Mouse (Mus musculus) midbrain, embryonic 10.5 days (tissue): ENCODE data around the gene Cd68. TPM values are rescaled to one million over a fixed set of nuclear protein-coding genes. Genes with fewer than 3 reads are reported as not detected.

Source experiments
- DNase-seq: peaks from one replicate; pipeline ENCODE4 v3.0.0-alpha.2; 2017; ENCODE audit warnings: low spot score
- H3K27ac ChIP-seq: fragments of 300-500 bp; sonication (generic); replicated peaks from 2 replicates; pipeline ENCODE4 v1.5.1; 2016; ENCODE audit warnings: mild to moderate bottlenecking
- H3K27me3 ChIP-seq: fragments of 300-500 bp; sonication (generic); 2 replicates; pipeline ENCODE4 v1.6.1; 2016; ENCODE audit warnings: low read depth, mild to moderate bottlenecking; ENCODE audit not compliant: poor library complexity, severe bottlenecking
- H3K36me3 ChIP-seq: fragments of 300-500 bp; sonication (generic); 2 replicates; pipeline ENCODE4 v1.6.1; 2016; ENCODE audit warnings: mild to moderate bottlenecking, moderate library complexity
- H3K4me1 ChIP-seq: fragments of 300-500 bp; sonication (generic); 2 replicates; pipeline ENCODE4 v1.6.1; 2016
- H3K4me3 ChIP-seq: fragments of 300-500 bp; sonication (generic); 2 replicates; pipeline ENCODE4 v1.5.1; 2016; ENCODE audit warnings: mild to moderate bottlenecking, moderate library complexity
- H3K9me3 ChIP-seq: fragments of 300-500 bp; sonication (generic); replicated peaks from 2 replicates; pipeline ENCODE4 v1.6.1; 2016; ENCODE audit warnings: mild to moderate bottlenecking
- WGBS: fragments of 180-500 bp; shearing (Covaris S2); methylation state at CpG from one replicate; pipeline ENCODE4 v1.1.7; 2016; 5-methylcytosine and 5-hydroxymethylcytosine counted together
- polyA plus RNA-seq: library from polyadenylated mRNA; unstranded; fragments of >200 nt; fragmentation: Nextera tagmentation; extraction: Ambion mirVana; gene quantifications from 2 replicates; pipeline ENCODE4 v1.2.1, GENCODE M21; 2016

Gene Cd68
- polyA plus RNA-seq = 7.0 and 7.4 TPM in 2 replicates

- Histone ChIP-seq H3K27ac (no peak within 1 kb of the TSS), H3K27me3 (no peaks in the 10 kb centered on the region), H3K4me3 (peak within 1 kb of the TSS; percentile 7; the same call in 1 of the 2 replicates), H3K4me1 (peaks cover 42% of the 10 kb centered on the region), H3K9me3 (no peaks in the 10 kb centered on the region), H3K36me3 (peaks cover 78% of the 10 kb centered on the region)
- no peak for DNase-seq
- WGBS = 37% methylated on average over 7 of the region's 7 CpGs
Observed at GRCm38 (mm10) chr11:69665961-69666664, at the start of gene Cd68. Gene Cd68, minus strand, starts transcription at chr11:69666153.

DNA sequence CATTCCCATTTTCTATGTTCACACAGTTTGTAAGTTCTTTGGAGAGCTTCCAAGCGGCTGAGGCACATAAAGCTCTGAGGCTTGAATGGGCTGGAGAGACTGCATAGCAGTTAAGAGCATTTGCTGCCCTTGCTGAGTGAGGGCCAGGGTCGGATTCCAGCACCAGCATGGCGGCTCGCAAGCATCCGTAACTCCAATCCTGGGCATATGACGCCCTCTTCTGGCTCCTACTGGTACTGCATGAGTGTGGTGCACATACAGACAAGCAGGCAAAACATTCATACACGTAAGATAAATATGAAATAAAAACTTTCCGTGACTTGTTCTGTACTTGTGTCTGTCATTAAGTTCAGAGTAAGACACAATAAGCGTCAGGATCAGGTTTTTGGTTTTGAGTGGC lies 49.5 kb upstream of the Cd68 start:
- H3K4me3 ChIP-seq = no peak overlapping the region
- no peaks in the 10 kb centered on the region for H3K9me3 ChIP-seq
- no peaks in the 10 kb centered on the region for H3K27me3 ChIP-seq
- no peak for DNase-seq
- H3K36me3 ChIP-seq = no peaks in the 10 kb centered on the region
- peaks cover 19% of the 10 kb centered on the region for H3K4me1 ChIP-seq
- H3K27ac ChIP-seq = no peak overlapping the region
- WGBS = 58% methylated on average over 9 of the region's 9 CpGs

- Histone ChIP-seq H3K9me3 (no peaks in the 10 kb centered on the region), H3K4me3 (0 out of 2 replicates have a peak overlapping the region, but pooled peaks have one; percentile 3), H3K27me3 (no peaks in the 10 kb centered on the region), H3K27ac (no peak overlapping the region), H3K36me3 (no peaks in the 10 kb centered on the region), H3K4me1 (peaks cover 23% of the 10 kb centered on the region)
- WGBS = 75% methylated on average over 18 of the region's 18 CpGs
- no peak for DNase-seq
Observed at GRCm38 (mm10) chr11:69714636-69715329, 48.8 kb upstream of the Cd68 start.

DNA sequence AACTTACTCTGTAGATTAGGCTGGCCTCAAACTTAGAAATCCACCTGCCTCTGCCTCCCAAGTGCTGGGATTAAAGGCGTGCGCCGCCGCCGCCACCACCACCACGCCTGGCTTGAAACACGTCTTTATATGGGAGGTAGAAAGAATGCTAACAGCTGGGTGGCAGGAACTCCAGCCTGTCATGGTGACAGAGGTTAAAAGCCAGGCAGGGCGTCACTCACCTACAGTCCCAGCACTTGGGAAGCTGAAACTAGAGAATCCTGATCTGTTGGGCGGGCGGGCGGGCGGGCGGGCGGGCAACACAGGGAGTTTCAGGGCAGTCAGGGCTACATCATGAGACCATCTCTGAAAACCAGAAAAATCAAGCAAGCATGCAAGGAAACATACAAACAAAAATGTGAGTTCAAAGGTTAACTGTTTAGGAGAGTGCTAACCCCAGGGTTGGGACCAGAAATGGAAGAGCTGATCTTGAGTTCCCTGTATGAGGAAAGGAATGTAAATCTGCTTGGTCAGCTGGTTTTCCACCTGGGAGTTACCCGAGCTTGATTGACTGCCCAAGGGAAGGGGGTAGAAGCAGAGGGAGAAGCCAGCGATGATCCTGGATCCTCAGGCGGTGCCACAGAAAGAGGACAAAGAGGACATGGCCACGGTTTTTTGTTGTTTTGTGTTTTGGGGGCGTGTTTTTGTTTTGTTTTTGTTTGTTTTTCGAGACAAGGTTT lies 47.2 kb upstream of the Cd68 start:
- no peak for DNase-seq

DNA sequence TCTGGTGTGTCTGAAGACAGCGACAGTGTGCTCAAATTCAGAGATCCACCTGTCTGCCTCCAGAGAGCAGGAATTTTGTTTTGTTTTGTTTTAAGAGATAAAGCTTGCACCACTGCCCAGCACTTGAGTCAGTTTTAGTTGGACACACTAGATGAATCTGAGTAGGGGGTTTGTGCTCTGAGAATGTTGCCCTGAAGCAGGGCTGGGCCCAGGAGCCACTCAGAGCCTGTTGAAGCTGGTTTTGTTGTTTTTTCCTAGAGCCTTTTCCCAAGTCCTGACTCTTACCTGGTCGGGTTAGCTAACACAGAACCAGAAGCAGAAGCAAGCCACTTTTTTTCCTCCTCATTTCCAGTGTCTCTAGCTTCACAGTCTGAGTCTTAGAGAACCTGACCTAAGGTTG lies 45.1 kb upstream of the Cd68 start:
- Histone ChIP-seq H3K36me3 (no peaks in the 10 kb centered on the region), H3K4me3 (no peak overlapping the region), H3K27ac (no peak overlapping the region), H3K27me3 (no peaks in the 10 kb centered on the region), H3K9me3 (no peaks in the 10 kb centered on the region), H3K4me1 (peaks cover 21% of the 10 kb centered on the region)
- no peak for DNase-seq
- 80% methylated on average over 2 of the region's 2 CpGs for WGBS

More for the DNA sequence above, 47.2 kb upstream of the Cd68 start:
- H3K27ac ChIP-seq = no peak overlapping the region
- no peaks in the 10 kb centered on the region for H3K36me3 ChIP-seq
- 84% methylated on average over 20 of the region's 20 CpGs for WGBS
- no peaks in the 10 kb centered on the region for H3K27me3 ChIP-seq
- no peaks in the 10 kb centered on the region for H3K9me3 ChIP-seq
- peaks cover 23% of the 10 kb centered on the region for H3K4me1 ChIP-seq
- H3K4me3 ChIP-seq = no peak overlapping the region

DNA sequence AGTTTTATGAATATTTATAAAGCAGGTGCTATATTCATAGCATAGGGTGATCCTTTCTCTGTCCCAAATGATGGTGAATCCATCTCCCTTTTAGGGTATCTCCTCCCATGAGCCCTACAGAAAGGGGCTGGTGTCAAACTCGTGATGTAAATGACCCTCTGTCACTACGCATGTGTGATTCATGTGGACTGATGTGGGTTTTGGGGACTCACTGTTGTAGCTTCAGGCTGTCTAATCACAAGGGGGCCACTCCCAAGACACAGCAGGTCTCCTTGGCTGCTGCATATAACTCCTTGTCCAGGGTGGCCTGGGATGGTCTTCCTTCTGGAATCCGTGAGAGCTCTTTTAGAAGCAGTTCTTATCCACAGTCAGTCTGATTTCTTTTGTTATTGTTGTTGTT lies 44.5 kb upstream of the Cd68 start:
- DNase-seq = no peak
- Histone ChIP-seq H3K4me1 (peaks cover 15% of the 10 kb centered on the region), H3K36me3 (no peaks in the 10 kb centered on the region), H3K27me3 (no peaks in the 10 kb centered on the region), H3K27ac (no peak overlapping the region), H3K4me3 (no peak overlapping the region), H3K9me3 (no peaks in the 10 kb centered on the region)
- 80% methylated on average over 3 of the region's 3 CpGs for WGBS

GRCm38 (mm10) chr11:69709554-69710446 lies 43.8 kb upstream of the Cd68 start:
- DNase-seq = no peak
- Histone ChIP-seq H3K4me3 (no peak overlapping the region), H3K27me3 (no peaks in the 10 kb centered on the region), H3K36me3 (no peaks in the 10 kb centered on the region), H3K4me1 (peaks cover 14% of the 10 kb centered on the region), H3K27ac (0 out of 2 replicates have a peak overlapping the region, but pooled peaks have one; percentile 38), H3K9me3 (no peaks in the 10 kb centered on the region)
- 54% methylated on average over 11 of the region's 11 CpGs for WGBS

DNA sequence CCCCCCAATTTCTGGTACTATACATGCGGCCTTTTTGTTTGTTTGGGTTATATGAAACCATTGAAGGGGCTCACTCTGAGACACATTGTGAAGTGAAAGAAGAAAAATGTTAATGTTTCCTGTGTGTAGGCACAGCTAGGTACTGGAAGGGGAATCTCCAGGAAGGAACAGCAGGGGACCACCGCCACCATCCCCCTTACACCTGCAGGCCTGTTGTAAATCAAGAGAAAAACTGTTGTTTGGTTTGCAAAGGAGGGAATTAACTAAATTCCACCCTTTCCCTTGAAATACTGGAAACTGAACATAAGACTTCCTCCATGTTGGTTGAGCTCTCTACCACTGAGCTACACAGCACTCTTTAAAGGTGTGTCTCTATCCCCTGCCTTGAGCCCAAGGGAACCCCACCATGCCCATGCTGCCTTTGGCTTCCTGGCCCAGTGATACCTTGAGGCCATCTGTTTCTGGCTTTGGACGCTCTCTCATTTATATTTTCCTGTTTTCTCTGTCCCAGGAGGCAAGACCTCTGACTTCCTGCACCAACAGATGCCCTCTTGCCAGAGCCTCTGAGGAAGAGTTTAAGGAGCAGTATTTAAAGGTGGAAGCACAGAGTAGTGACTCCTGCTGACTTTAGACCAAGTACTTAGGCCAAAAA lies 42.8 kb upstream of the Cd68 start:
- Histone ChIP-seq H3K4me3 (no peak overlapping the region), H3K4me1 (peaks cover 9% of the 10 kb centered on the region), H3K9me3 (no peaks in the 10 kb centered on the region), H3K27me3 (no peaks in the 10 kb centered on the region), H3K36me3 (no peaks in the 10 kb centered on the region), H3K27ac (no peak overlapping the region)
- no peak for DNase-seq
- WGBS = 80% methylated on average over 3 of the region's 3 CpGs

- Histone ChIP-seq H3K27ac (no peak overlapping the region), H3K4me1 (peaks cover 9% of the 10 kb centered on the region), H3K9me3 (no peaks in the 10 kb centered on the region), H3K36me3 (no peaks in the 10 kb centered on the region), H3K4me3 (no peak overlapping the region), H3K27me3 (no peaks in the 10 kb centered on the region)
- no peak for DNase-seq
- 85% methylated on average over 4 of the region's 4 CpGs for WGBS
Observed at GRCm38 (mm10) chr11:69707873-69708381, 42.0 kb upstream of the Cd68 start.

GRCm38 (mm10) chr11:69707480-69707847 lies 41.5 kb upstream of the Cd68 start:
- DNase-seq = no peak
- H3K9me3 ChIP-seq = no peaks in the 10 kb centered on the region
- peaks cover 9% of the 10 kb centered on the region for H3K4me1 ChIP-seq
- 88% methylated on average over 4 of the region's 4 CpGs for WGBS
- no peak overlapping the region for H3K27ac ChIP-seq
- H3K27me3 ChIP-seq = no peaks in the 10 kb centered on the region
- no peak overlapping the region for H3K4me3 ChIP-seq
- no peaks in the 10 kb centered on the region for H3K36me3 ChIP-seq

- Histone ChIP-seq H3K27ac (no peak overlapping the region), H3K36me3 (no peaks in the 10 kb centered on the region), H3K9me3 (no peaks in the 10 kb centered on the region), H3K4me1 (peaks cover 9% of the 10 kb centered on the region), H3K4me3 (no peak overlapping the region), H3K27me3 (no peaks in the 10 kb centered on the region)
- DNase-seq = no peak
- 61% methylated on average over 6 of the region's 6 CpGs for WGBS
Observed at GRCm38 (mm10) chr11:69706775-69707479, 41.0 kb upstream of the Cd68 start.
